Mouse (Mus musculus): ENCODE measurements around the gene Nup93.
"Not testable (repeated sequence)": the region's sequence is repeated elsewhere in the genome, so short reads cannot be mapped to it uniquely, and the experiment has no call there.

Gene Nup93

GRCm38 (mm10) chr8:94214252-94215173 is at the start of gene Nup93:
Gene Nup93, plus strand, starts transcription at chr8:94214564.
- DNase-seq, result peak; percentile 100

- not testable (repeated sequence) for DNase-seq
Observed at GRCm38 (mm10) chr8:94165772-94166171, 48.6 kb upstream of the Nup93 start.

DNA sequence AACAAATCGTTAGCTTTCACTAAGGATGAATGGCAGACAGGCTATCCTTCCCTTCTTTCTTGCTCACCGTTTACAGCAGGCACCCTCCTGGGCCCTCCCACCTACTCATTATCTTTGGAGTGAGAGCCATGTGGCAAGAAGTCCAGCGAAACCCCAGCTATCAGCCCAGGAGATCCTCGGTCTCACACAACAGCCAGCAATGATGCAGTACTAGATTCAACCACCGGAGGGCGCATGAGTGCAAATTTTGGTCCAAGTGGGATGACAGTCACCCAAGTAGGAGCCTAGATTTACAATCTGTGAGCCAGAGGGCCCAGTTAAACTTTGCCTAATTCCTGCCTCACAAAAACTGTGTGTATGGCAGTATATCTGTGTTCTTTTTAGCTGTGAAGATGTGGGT is 47.1 kb upstream of the Nup93 start:
- DNase-seq, result peak; percentile 91

DNA sequence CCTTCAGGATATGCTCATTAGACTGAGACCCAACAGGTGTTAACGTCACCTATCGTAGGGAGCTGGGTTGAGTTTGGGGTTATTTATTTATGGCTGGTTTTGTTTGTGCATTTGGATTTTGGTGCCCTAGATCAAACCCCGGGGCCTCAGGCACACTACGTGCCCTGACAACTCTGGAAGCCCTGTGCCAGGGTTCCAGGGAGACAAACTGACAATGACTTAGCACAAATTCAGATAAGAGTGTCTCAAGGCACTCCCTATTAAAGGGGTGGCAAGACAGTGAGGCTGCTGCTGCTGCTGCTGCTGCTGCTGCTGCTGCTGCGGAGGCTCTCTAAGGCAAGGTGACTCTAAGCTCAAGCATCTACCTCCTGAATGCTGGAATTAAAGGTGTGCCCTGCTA is 44.8 kb upstream of the Nup93 start:
- DNase-seq, result no peak

- DNase-seq, result peak; percentile 56
Observed at GRCm38 (mm10) chr8:94171321-94171755, 43.0 kb upstream of the Nup93 start.

- DNase-seq, result peak; percentile 89
Observed at GRCm38 (mm10) chr8:94172075-94172808, 42.1 kb upstream of the Nup93 start, which contains the start of gene Mt2. Gene Mt2, plus strand, starts transcription at chr8:94172664.

- DNase-seq, result peak; percentile 30
Observed at GRCm38 (mm10) chr8:94172809-94173732, 41.3 kb upstream of the Nup93 start.

DNA sequence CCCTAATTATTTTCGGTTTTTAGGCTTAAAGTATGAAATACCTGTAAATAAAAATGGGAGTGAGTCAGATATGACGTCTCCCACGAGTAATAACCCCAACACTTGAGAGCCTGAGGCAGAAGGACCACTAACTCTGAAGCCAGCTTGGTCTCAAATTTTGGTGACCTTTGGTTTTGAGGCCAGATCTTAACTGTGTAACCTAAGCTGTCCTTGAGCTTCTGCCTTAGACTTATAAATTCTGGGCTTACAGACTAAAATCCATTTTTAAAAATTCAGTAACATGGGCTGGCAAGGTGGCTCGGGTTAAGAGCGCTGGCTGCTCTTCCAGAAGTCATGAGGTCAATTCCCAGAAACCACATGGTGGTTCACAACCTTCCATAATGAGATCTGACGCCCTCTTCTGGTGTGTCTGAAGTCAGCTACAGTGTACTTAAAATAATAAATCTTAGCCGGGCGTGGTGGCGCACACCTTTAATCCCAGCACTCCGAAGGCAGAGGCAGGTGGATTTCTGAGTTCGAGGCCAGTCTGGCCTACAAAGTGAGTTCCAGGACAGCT is 40.4 kb upstream of the Nup93 start:
- DNase-seq, result no peak

DNA sequence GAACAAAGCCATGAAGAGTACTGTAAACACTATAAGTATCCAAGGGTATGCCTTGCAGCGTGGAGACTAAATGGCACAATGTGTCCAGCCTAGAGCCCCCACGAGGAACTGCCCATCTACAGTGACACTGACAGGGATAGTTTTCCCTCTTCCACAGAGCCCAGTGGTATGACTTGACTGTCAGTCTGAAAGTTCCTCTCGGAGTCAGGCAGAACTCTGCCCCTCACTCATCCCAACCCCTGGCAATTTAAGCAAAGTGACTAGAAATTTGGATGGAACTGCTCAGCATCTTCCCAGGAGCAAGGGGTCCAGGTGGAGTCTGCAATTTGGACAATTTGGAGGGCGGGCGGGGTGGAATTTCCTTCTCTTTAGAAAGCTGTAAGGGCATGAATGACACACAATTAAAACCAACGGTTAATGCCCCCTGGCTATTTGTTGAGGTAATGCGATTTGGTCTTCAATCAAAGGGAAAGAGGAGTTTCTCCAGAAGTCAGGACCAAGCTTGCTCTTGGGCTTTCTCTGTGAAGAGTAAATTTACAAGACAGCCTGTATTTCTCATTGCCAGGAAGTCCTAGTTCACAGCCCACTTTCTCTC is 39.6 kb upstream of the Nup93 start:
- no peak for DNase-seq

- no peak for DNase-seq
Observed at GRCm38 (mm10) chr8:94177716-94178390, 36.5 kb upstream of the Nup93 start.

- DNase-seq, result peak; percentile 93
Observed at GRCm38 (mm10) chr8:94178857-94179712, 35.3 kb upstream of the Nup93 start, which contains the start of gene Mt1. Gene Mt1, plus strand, starts transcription at chr8:94179082.

GRCm38 (mm10) chr8:94179713-94180560 is 34.4 kb upstream of the Nup93 start:
- peak; percentile 29 for DNase-seq

DNA sequence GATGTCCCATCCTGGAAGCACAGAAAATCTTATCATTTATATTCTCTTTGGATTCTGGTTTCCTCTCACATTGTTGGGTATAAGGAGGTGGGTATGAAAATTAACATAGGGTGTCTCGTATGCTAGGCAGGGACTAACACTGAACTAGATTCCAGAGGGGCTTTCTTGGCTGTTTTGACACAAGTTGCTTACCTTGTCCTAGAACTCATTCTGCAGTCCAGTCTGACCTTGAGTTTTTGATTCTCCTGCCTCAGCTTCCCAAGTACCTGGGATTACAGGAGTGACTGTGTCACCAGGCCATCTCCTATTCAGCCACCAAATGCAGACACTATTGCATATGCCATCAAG is 33.8 kb upstream of the Nup93 start:
- DNase-seq, result no peak

- no peak for DNase-seq
Observed at GRCm38 (mm10) chr8:94182055-94182929, 32.1 kb upstream of the Nup93 start.

- peak; percentile 91 for DNase-seq
Observed at GRCm38 (mm10) chr8:94183117-94183516, 31.2 kb upstream of the Nup93 start.

DNA sequence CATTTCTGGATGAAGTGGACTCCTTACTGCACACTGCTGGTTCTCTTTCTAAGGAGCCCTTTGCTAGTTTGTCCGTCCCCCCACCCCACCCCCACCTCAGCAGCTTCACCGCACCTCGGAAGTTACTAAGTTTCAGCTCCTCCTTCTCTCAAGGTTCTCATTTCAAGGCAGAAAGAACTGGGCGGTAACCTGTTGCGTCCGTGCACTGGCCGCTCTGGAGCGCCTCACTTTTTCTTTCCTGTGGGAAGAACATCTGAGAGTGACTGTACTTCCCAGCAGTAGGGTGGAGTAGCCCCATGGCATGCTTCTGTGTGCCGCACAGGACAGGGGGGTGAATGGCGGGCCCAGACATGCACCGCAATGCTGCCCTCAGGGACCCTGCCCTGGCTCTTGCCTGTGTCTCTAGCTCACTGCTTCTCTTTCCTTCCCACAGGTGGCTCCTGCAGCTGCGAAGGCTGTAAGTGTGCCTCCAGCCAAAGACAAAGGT is 30.0 kb upstream of the Nup93 start:
- no peak for DNase-seq

DNA sequence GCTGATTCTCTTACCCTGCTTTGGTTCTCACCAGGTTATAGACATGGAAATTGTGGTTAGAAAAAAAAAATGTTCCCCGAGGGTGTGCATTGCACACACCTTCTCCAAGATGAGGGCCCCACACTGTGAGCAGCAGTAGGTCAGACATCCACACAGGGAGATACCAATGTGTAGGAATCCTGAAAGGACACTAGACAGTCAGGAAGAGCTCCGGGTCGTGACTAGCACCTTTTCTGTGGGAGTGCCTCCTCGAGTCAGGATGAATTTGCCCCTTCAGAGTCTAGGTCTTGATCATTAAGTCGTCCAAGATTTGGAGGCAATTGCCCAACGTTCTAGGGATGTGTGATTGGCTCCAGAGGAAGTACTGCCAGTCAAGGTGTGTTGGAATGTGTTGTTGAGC is 28.6 kb upstream of the Nup93 start:
- DNase-seq, result no peak

DNA sequence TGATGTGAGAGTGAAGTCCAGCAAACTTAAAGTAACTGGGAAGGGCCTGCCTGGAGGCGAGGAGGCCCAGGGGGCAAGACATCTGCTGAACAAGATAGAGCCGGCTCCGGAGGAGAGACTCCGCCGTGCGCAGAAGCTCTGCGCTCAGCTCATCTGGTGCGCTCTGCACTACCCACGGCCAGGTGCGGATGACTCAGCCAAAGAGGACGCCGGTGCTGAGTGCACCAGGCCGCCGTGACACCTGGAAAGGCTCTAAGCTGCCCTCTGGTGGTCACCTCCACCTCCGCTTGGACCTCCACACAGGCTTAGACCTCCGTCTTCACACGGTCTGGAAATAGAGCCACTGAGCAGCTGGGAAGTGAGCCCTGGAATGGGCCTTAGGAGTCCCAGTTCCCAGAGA is 27.8 kb upstream of the Nup93 start:
- peak; percentile 90 for DNase-seq
